Mouse (Mus musculus) hindbrain, embryonic 12.5 days (tissue): ENCODE results near the gene Olfr577. TPM values are rescaled to one million over a fixed set of nuclear protein-coding genes. Genes with fewer than 3 reads are reported as not detected.

Source experiments
- ATAC-seq: fragments of 200-750 bp; cut with Nextera tagmentation; 2 replicates; pipeline ENCODE4 v1.8.0; 2017; ENCODE audit warnings: moderate TSS enrichment; ENCODE audit not compliant: low FRiP score
- H3K27ac ChIP-seq: fragments of 300-500 bp; sonication (generic); 2 replicates; pipeline ENCODE4 v1.5.1; 2016; ENCODE audit warnings: mild to moderate bottlenecking
- H3K27me3 ChIP-seq: fragments of 300-500 bp; sonication (generic); 2 replicates; pipeline ENCODE4 v1.6.1; 2016; ENCODE audit warnings: mild to moderate bottlenecking
- H3K36me3 ChIP-seq: fragments of 300-500 bp; sonication (generic); 2 replicates; pipeline ENCODE4 v1.6.1; 2016; ENCODE audit warnings: mild to moderate bottlenecking
- H3K4me1 ChIP-seq: fragments of 300-500 bp; sonication (generic); 2 replicates; pipeline ENCODE4 v1.6.1; 2016
- H3K4me2 ChIP-seq: fragments of 300-500 bp; sonication (generic); replicated peaks from 2 replicates; pipeline ENCODE4 v1.6.1; 2016; ENCODE audit warnings: mild to moderate bottlenecking
- H3K4me3 ChIP-seq: fragments of 300-500 bp; sonication (generic); 2 replicates; pipeline ENCODE4 v1.5.1; 2016; ENCODE audit warnings: mild to moderate bottlenecking
- H3K9ac ChIP-seq: fragments of 300-500 bp; sonication (generic); 2 replicates; pipeline ENCODE4 v1.6.1; 2016; ENCODE audit warnings: mild to moderate bottlenecking, moderate library complexity
- H3K9me3 ChIP-seq: fragments of 300-500 bp; sonication (generic); replicated peaks from 2 replicates; pipeline ENCODE4 v1.6.1; 2016; ENCODE audit warnings: mild to moderate bottlenecking
- WGBS: fragments of 180-500 bp; shearing (Covaris S2); methylation state at CpG from one replicate; pipeline ENCODE4 v1.1.7; 2016; 5-methylcytosine and 5-hydroxymethylcytosine counted together
- polyA plus RNA-seq: library from polyadenylated mRNA; unstranded; fragments of >200 nt; fragmentation: Nextera tagmentation; extraction: Ambion mirVana; gene quantifications from 2 replicates; pipeline ENCODE4 v1.2.1, GENCODE M21; 2016

The Olfr577 gene
- not detected in 2 replicates for polyA plus RNA-seq

- no peak within 1 kb of the TSS for H3K27ac ChIP-seq
- no peaks in the 10 kb centered on the region for H3K9me3 ChIP-seq
- H3K27me3 ChIP-seq, result no peaks in the 10 kb centered on the region
- ATAC-seq, result no peak
- no peak within 1 kb of the TSS for H3K4me2 ChIP-seq
- no peak within 1 kb of the TSS for H3K4me3 ChIP-seq
- H3K4me1 ChIP-seq, result no peaks in the 10 kb centered on the region
- H3K36me3 ChIP-seq, result no peaks in the 10 kb centered on the region
- 73% methylated on average over 2 of the region's 2 CpGs for WGBS
- no peak within 1 kb of the TSS for H3K9ac ChIP-seq
Observed at GRCm38 (mm10) chr7:102975843-102976242, at the start of gene Olfr577. Gene Olfr577, minus strand, starts transcription at chr7:102975943.

GRCm38 (mm10) chr7:102989224-102989623 lies 13.5 kb upstream of the Olfr577 start, which contains the start of gene Olfr578:
Gene Olfr578, minus strand, starts transcription at chr7:102989324.
- WGBS, result 63% methylated on average over 3 of the region's 3 CpGs
- no peak within 1 kb of the TSS for H3K4me3 ChIP-seq
- H3K27me3 ChIP-seq, result no peaks in the 10 kb centered on the region
- no peak for ATAC-seq
- H3K36me3 ChIP-seq, result no peaks in the 10 kb centered on the region
- H3K9me3 ChIP-seq, result no peaks in the 10 kb centered on the region
- H3K4me1 ChIP-seq, result no peaks in the 10 kb centered on the region
- no peak within 1 kb of the TSS for H3K4me2 ChIP-seq
- no peak within 1 kb of the TSS for H3K27ac ChIP-seq
- no peak within 1 kb of the TSS for H3K9ac ChIP-seq

- Histone ChIP-seq H3K27me3 (no peaks in the 10 kb centered on the region), H3K4me1 (no peaks in the 10 kb centered on the region), H3K4me3 (no peak overlapping the region), H3K9ac (no peak overlapping the region), H3K4me2 (no peak overlapping the region), H3K27ac (no peak overlapping the region), H3K9me3 (no peaks in the 10 kb centered on the region), H3K36me3 (no peaks in the 10 kb centered on the region)
- WGBS, result 43% methylated on average over 1 of the region's 1 CpGs
- no peak for ATAC-seq
Observed at GRCm38 (mm10) chr7:102974399-102974798, 1.3 kb downstream of the Olfr577 start.

DNA sequence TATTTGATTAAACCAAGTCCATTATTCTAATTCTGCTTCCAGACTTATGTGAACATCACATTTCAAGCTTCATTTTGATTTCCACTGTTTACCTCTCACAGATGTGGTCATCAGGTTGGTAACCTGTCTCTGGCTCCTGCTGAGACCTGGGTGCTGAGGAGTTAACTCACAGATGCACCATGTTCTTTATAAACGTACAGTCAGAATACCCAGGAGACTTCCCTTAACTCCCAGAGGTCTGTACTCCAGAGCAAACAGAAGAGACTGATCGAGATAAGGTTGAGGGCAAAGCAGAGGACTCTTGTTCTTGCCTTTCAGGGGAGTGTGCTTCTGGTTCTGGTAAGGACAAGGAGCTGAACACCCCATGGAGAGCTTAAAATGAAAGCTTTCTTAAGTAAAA lies 13.4 kb downstream of the Olfr577 start, which contains the start of gene Olfr576:
Gene Olfr576 (plus strand): TSS at position 301 of the 400 bp plus-strand sequence.
- no peaks in the 10 kb centered on the region for H3K27me3 ChIP-seq
- no peaks in the 10 kb centered on the region for H3K9me3 ChIP-seq
- 61% methylated on average over 2 of the region's 2 CpGs for WGBS
- no peak within 1 kb of the TSS for H3K4me3 ChIP-seq
- no peaks in the 10 kb centered on the region for H3K4me1 ChIP-seq
- no peak for ATAC-seq
- no peak within 1 kb of the TSS for H3K9ac ChIP-seq
- no peak within 1 kb of the TSS for H3K27ac ChIP-seq
- no peak within 1 kb of the TSS for H3K4me2 ChIP-seq
- H3K36me3 ChIP-seq, result no peaks in the 10 kb centered on the region

- H3K9me3 ChIP-seq, result no peaks in the 10 kb centered on the region
- no peak within 1 kb of the TSS for H3K9ac ChIP-seq
- no peaks in the 10 kb centered on the region for H3K4me1 ChIP-seq
- H3K27me3 ChIP-seq, result no peaks in the 10 kb centered on the region
- ATAC-seq, result no peak
- H3K4me3 ChIP-seq, result no peak within 1 kb of the TSS
- H3K36me3 ChIP-seq, result no peaks in the 10 kb centered on the region
- 63% methylated on average over 1 of the region's 1 CpGs for WGBS
- H3K27ac ChIP-seq, result no peak within 1 kb of the TSS
- no peak within 1 kb of the TSS for H3K4me2 ChIP-seq
Observed at GRCm38 (mm10) chr7:102958593-102958992, 17.1 kb downstream of the Olfr577 start, which contains the start of gene Olfr575. Gene Olfr575, minus strand, starts transcription at chr7:102958775.

- 80% methylated on average over 3 of the region's 3 CpGs for WGBS
Observed at GRCm38 (mm10) chr7:102958137-102958536, 17.6 kb downstream of the Olfr577 start.

DNA sequence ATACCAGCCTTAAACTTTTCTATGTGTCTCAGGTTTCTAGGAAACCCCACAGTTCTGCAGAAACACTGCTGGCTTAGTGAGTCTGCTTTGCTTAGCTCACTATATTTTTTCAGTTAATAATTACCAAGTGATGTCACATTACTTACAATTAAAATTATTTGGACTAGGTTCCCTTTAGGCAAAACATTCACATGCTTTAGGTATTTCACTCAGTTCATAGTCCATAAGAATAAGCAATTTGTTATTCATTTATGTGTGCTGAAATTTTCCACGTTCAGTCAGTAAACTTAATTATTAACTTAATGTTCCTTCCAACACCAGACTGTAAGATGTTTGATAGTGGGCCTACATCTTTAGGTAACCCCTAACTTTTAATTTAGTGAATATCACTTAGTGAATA lies 25.0 kb downstream of the Olfr577 start:
- no peak for ATAC-seq
- H3K27ac ChIP-seq, result no peak overlapping the region
- 88% methylated on average over 1 of the region's 1 CpGs for WGBS
- no peaks in the 10 kb centered on the region for H3K27me3 ChIP-seq
- H3K4me1 ChIP-seq, result no peaks in the 10 kb centered on the region
- H3K36me3 ChIP-seq, result no peaks in the 10 kb centered on the region
- no peak overlapping the region for H3K9ac ChIP-seq
- no peak overlapping the region for H3K4me2 ChIP-seq
- no peaks in the 10 kb centered on the region for H3K9me3 ChIP-seq
- no peak overlapping the region for H3K4me3 ChIP-seq

More at GRCm38 (mm10) chr7:102958137-102958536, 17.6 kb downstream of the Olfr577 start:
- H3K4me1 ChIP-seq, result no peaks in the 10 kb centered on the region
- H3K9me3 ChIP-seq, result no peaks in the 10 kb centered on the region
- no peak for ATAC-seq
- H3K36me3 ChIP-seq, result no peaks in the 10 kb centered on the region
- no peak overlapping the region for H3K9ac ChIP-seq
- no peak overlapping the region for H3K4me3 ChIP-seq
- no peak overlapping the region for H3K27ac ChIP-seq
- H3K27me3 ChIP-seq, result no peaks in the 10 kb centered on the region
- no peak overlapping the region for H3K4me2 ChIP-seq

DNA sequence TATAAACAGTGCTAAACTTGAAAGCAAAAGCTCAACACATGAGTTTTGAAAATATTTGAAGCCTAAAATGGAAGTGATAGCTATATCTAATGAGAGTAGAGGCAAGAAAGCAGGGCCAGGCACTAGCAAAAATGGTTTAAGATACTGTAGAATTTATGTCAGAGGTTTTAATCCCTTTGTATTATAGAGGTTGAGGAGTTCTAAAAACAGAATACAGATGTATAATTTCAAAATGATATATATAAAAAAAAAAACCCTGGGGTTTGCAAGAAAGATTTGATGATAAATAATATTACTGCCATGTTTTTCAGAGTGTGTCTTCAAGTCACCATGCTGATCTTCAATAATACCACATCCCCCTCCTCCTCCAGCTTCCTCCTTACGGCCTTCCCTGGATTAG lies 27.6 kb downstream of the Olfr577 start, which contains the start of gene Olfr574:
Gene Olfr574 (plus strand): TSS at position 301 of the 400 bp plus-strand sequence.
- no peak within 1 kb of the TSS for H3K9ac ChIP-seq
- whole genome bisulfite sequencing, result 86% methylated on average over 1 of the region's 1 CpGs
- no peak within 1 kb of the TSS for H3K4me3 ChIP-seq
- H3K4me1 ChIP-seq, result no peaks in the 10 kb centered on the region
- no peak within 1 kb of the TSS for H3K27ac ChIP-seq
- H3K9me3 ChIP-seq, result no peaks in the 10 kb centered on the region
- no peaks in the 10 kb centered on the region for H3K27me3 ChIP-seq
- no peak within 1 kb of the TSS for H3K4me2 ChIP-seq
- H3K36me3 ChIP-seq, result no peaks in the 10 kb centered on the region
- no peak for ATAC-seq

GRCm38 (mm10) chr7:102943417-102943816 lies 32.3 kb downstream of the Olfr577 start:
- Histone ChIP-seq H3K36me3 (no peaks in the 10 kb centered on the region), H3K4me2 (no peak overlapping the region), H3K4me3 (no peak overlapping the region), H3K9ac (no peak overlapping the region), H3K4me1 (no peaks in the 10 kb centered on the region), H3K27me3 (no peaks in the 10 kb centered on the region), H3K27ac (no peak overlapping the region), H3K9me3 (no peaks in the 10 kb centered on the region)
- WGBS, result 91% methylated on average over 1 of the region's 1 CpGs
- no peak for ATAC-seq

DNA sequence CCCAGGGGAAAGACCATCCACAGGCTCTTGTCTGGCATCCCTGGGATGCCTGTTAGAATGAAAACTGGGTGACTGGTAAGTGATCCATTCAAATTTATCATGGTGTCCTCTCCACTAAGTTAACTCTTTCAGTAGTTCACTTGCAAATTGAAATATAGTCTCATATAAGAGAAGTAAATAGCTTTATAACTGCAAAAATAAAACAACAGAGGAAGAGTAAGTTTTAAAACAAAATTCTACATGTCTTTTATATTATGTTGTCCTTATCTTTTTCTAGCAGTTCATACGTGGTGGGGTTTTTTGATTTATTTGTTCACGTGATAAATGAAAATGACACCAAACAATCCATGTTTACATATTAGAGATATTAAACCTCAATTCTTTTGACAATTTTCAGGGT lies 33.3 kb downstream of the Olfr577 start, which contains the start of gene Olfr573-ps1:
Gene Olfr573-ps1 (minus strand): TSS at position 101 of the 400 bp plus-strand sequence.
- Histone ChIP-seq H3K4me3 (no peak within 1 kb of the TSS), H3K9me3 (no peaks in the 10 kb centered on the region), H3K27ac (no peak within 1 kb of the TSS), H3K9ac (no peak within 1 kb of the TSS), H3K27me3 (no peaks in the 10 kb centered on the region), H3K36me3 (no peaks in the 10 kb centered on the region), H3K4me1 (no peaks in the 10 kb centered on the region), H3K4me2 (no peak within 1 kb of the TSS)
- no peak for ATAC-seq
- 93% methylated on average over 2 of the region's 2 CpGs for WGBS

- no peak for ATAC-seq
- no peaks in the 10 kb centered on the region for H3K9me3 ChIP-seq
Observed at GRCm38 (mm10) chr7:102927105-102927504, 48.6 kb downstream of the Olfr577 start.

GRCm38 (mm10) chr7:102924109-102924508 lies 51.6 kb downstream of the Olfr577 start, which contains the start of gene Olfr572:
Gene Olfr572, plus strand, starts transcription at chr7:102924409.
- Histone ChIP-seq H3K9ac (no peak within 1 kb of the TSS), H3K4me3 (no peak within 1 kb of the TSS), H3K4me1 (no peaks in the 10 kb centered on the region), H3K9me3 (no peaks in the 10 kb centered on the region), H3K27ac (no peak within 1 kb of the TSS), H3K36me3 (no peaks in the 10 kb centered on the region), H3K27me3 (no peaks in the 10 kb centered on the region), H3K4me2 (no peak within 1 kb of the TSS)
- 68% methylated on average over 1 of the region's 1 CpGs for WGBS
- ATAC-seq, result no peak

More at GRCm38 (mm10) chr7:102927105-102927504, 48.6 kb downstream of the Olfr577 start:
- Histone ChIP-seq H3K36me3 (no peaks in the 10 kb centered on the region), H3K27me3 (no peaks in the 10 kb centered on the region), H3K9ac (no peak overlapping the region), H3K4me3 (no peak overlapping the region), H3K27ac (no peak overlapping the region), H3K4me2 (no peak overlapping the region), H3K4me1 (no peaks in the 10 kb centered on the region)
- 79% methylated on average over 3 of the region's 3 CpGs for WGBS
